Mouse (Mus musculus) bone marrow macrophage, adult 2 months (primary cell): Measurements from ENCODE around the gene Chchd2.

Source experiments
- CTCF ChIP-seq: IDR thresholded peaks from 2 replicates; pipeline ENCODE4 v1.5.1; 2012; ENCODE audit warnings: low read depth, mild to moderate bottlenecking, low read length, moderate library complexity
- POLR2A ChIP-seq: IDR thresholded peaks from 2 replicates; pipeline ENCODE4 v1.6.1; 2012; ENCODE audit warnings: mild to moderate bottlenecking, low read depth, low read length, borderline replicate concordance

GRCm38 (mm10) chr5:129909591-129909990, 22.3 kb upstream of the Chchd2 start:
- TF ChIP-seq POLR2A (no peak), CTCF (no peak)
